Mouse (Mus musculus): ENCODE results near the gene Map3k7cl.

Gene Map3k7cl

GRCm38 (mm10) chr16:87552907-87553691 is at the start of gene Map3k7cl:
Gene Map3k7cl (plus strand): TSS chr16:87553330.
- no peak for DNase-seq (ENCODE audit: extremely low spot score, low read depth, low spot score)

- no peak for DNase-seq (ENCODE audit: extremely low spot score, low read depth, low spot score)
Observed at GRCm38 (mm10) chr16:87511706-87512105, 41.4 kb upstream of the Map3k7cl start.

GRCm38 (mm10) chr16:87512331-87512730 is 40.8 kb upstream of the Map3k7cl start:
- no peak for DNase-seq (ENCODE audit: extremely low spot score, low read depth, low spot score)

GRCm38 (mm10) chr16:87524228-87524627 is 28.9 kb upstream of the Map3k7cl start:
- no peak for DNase-seq (ENCODE audit: extremely low spot score, low read depth, low spot score)

GRCm38 (mm10) chr16:87527553-87528249 is 25.4 kb upstream of the Map3k7cl start:
- DNase-seq (ENCODE audit: extremely low spot score, low read depth, low spot score): no peak

GRCm38 (mm10) chr16:87528755-87529154 is 24.4 kb upstream of the Map3k7cl start:
- DNase-seq (ENCODE audit: extremely low spot score, low read depth, low spot score): no peak

GRCm38 (mm10) chr16:87548348-87548747 is 4.8 kb upstream of the Map3k7cl start:
- no peak for DNase-seq (ENCODE audit: extremely low spot score, low read depth, low spot score)

GRCm38 (mm10) chr16:87556320-87556719 is 3.2 kb downstream of the Map3k7cl start:
- no peak for DNase-seq (ENCODE audit: extremely low spot score, low read depth, low spot score)

- no peak for DNase-seq (ENCODE audit: extremely low spot score, low read depth, low spot score)
Observed at GRCm38 (mm10) chr16:87561501-87561900, 8.4 kb downstream of the Map3k7cl start.

GRCm38 (mm10) chr16:87563524-87563923 is 10.4 kb downstream of the Map3k7cl start:
- no peak for DNase-seq (ENCODE audit: extremely low spot score, low read depth, low spot score)

GRCm38 (mm10) chr16:87564564-87564963 is 11.4 kb downstream of the Map3k7cl start:
- DNase-seq (ENCODE audit: extremely low spot score, low read depth, low spot score): no peak

- no peak for DNase-seq (ENCODE audit: extremely low spot score, low read depth, low spot score)
Observed at GRCm38 (mm10) chr16:87567572-87567971, 14.4 kb downstream of the Map3k7cl start.

GRCm38 (mm10) chr16:87568241-87568640 is 15.1 kb downstream of the Map3k7cl start:
- DNase-seq (ENCODE audit: extremely low spot score, low read depth, low spot score): no peak

- no peak for DNase-seq (ENCODE audit: extremely low spot score, low read depth, low spot score)
Observed at GRCm38 (mm10) chr16:87569576-87570105, 16.5 kb downstream of the Map3k7cl start.

- no peak for DNase-seq (ENCODE audit: extremely low spot score, low read depth, low spot score)
Observed at GRCm38 (mm10) chr16:87570334-87570733, 17.2 kb downstream of the Map3k7cl start.

GRCm38 (mm10) chr16:87573409-87573808 is 20.3 kb downstream of the Map3k7cl start:
- DNase-seq (ENCODE audit: extremely low spot score, low read depth, low spot score): no peak

GRCm38 (mm10) chr16:87574160-87574559 is 21.0 kb downstream of the Map3k7cl start:
- DNase-seq (ENCODE audit: extremely low spot score, low read depth, low spot score): no peak

- DNase-seq (ENCODE audit: extremely low spot score, low read depth, low spot score): no peak
Observed at GRCm38 (mm10) chr16:87575600-87575999, 22.5 kb downstream of the Map3k7cl start.

- no peak for DNase-seq (ENCODE audit: extremely low spot score, low read depth, low spot score)
Observed at GRCm38 (mm10) chr16:87578881-87579280, 25.8 kb downstream of the Map3k7cl start.

- DNase-seq (ENCODE audit: extremely low spot score, low read depth, low spot score): no peak
Observed at GRCm38 (mm10) chr16:87579462-87579861, 26.3 kb downstream of the Map3k7cl start.

- DNase-seq (ENCODE audit: extremely low spot score, low read depth, low spot score): no peak
Observed at GRCm38 (mm10) chr16:87582776-87583175, 29.6 kb downstream of the Map3k7cl start.

GRCm38 (mm10) chr16:87584618-87585017 is 31.5 kb downstream of the Map3k7cl start:
- no peak for DNase-seq (ENCODE audit: extremely low spot score, low read depth, low spot score)

Measured in hindlimb bud, embryonic 11.5 days (tissue).